Mouse (Mus musculus) spleen, adult 2 months (tissue): ENCODE data around the gene Gtpbp3.

Source experiments
- CTCF ChIP-seq: fragments of 200-500 bp; IDR thresholded peaks from 2 replicates; pipeline ENCODE4 v1.5.1; 2011; ENCODE audit warnings: mild to moderate bottlenecking, inconsistent platforms; ENCODE audit not compliant: insufficient read depth, insufficient read length, insufficient replicate concordance; ENCODE audit errors: extremely low read depth
- POLR2A ChIP-seq: fragments of 200-500 bp; IDR thresholded peaks from 2 replicates; pipeline ENCODE4 v1.6.1; 2011; ENCODE audit warnings: low read depth, low read length, inconsistent platforms

GRCm38 (mm10) chr8:71462191-71462590 is 25.7 kb upstream of the Gtpbp3 start:
- TF ChIP-seq POLR2A (no peak), CTCF (no peak)
